Mouse (Mus musculus): ENCODE results near the gene Mocs1. TPM values are rescaled to one million over a fixed set of nuclear protein-coding genes. Genes with fewer than 3 reads are reported as not detected.
A peak's percentile ranks its signal among the peaks of the same experiment; 100 is the strongest.
"Not testable (repeated sequence)": the region's sequence is repeated elsewhere in the genome, so short reads cannot be mapped to it uniquely, and the experiment has no call there.

Gene Mocs1
- total RNA-seq, 2 experiments from 2014 or later = 15.6 to 19.6 TPM

GRCm38 (mm10) chr17:49432071-49432711 is 4.0 kb downstream of the Mocs1 start:
- DNase-seq = peak; percentile 71

GRCm38 (mm10) chr17:49433071-49433470 is 4.9 kb downstream of the Mocs1 start:
- DNase-seq = peak; percentile 3

GRCm38 (mm10) chr17:49434236-49434635 is 6.1 kb downstream of the Mocs1 start:
- peak; percentile 4 for DNase-seq

GRCm38 (mm10) chr17:49435081-49435480 is 6.9 kb downstream of the Mocs1 start:
- DNase-seq = peak; percentile 2

GRCm38 (mm10) chr17:49436631-49437030 is 8.5 kb downstream of the Mocs1 start:
- peak; percentile 0 for DNase-seq

GRCm38 (mm10) chr17:49437306-49437705 is 9.1 kb downstream of the Mocs1 start:
- DNase-seq = peak; percentile 2

- DNase-seq = peak; percentile 1
These were observed 10.8 kb downstream of the Mocs1 start for GRCm38 (mm10) chr17:49438822-49439574.

- DNase-seq = no peak
These were observed 11.5 kb downstream of the Mocs1 start for GRCm38 (mm10) chr17:49439706-49440105.

- no peak for DNase-seq
These were observed 12.4 kb downstream of the Mocs1 start for GRCm38 (mm10) chr17:49440331-49441130.

- not testable (repeated sequence) for DNase-seq
These were observed 14.7 kb downstream of the Mocs1 start for GRCm38 (mm10) chr17:49442841-49443240.

GRCm38 (mm10) chr17:49448570-49449229 is 20.5 kb downstream of the Mocs1 start:
- peak; percentile 72 for DNase-seq

- DNase-seq = no peak
These were observed 21.1 kb downstream of the Mocs1 start for GRCm38 (mm10) chr17:49449230-49449608.

- peak; percentile 36 for DNase-seq
These were observed 22.8 kb downstream of the Mocs1 start for GRCm38 (mm10) chr17:49450922-49451321.

GRCm38 (mm10) chr17:49456334-49456733 is 28.2 kb downstream of the Mocs1 start:
- no peak for DNase-seq

GRCm38 (mm10) chr17:49457833-49458232 is 29.7 kb downstream of the Mocs1 start:
- no peak for DNase-seq

- DNase-seq = no peak
These were observed 30.2 kb downstream of the Mocs1 start for GRCm38 (mm10) chr17:49458386-49458785.

GRCm38 (mm10) chr17:49464884-49465283 is 36.7 kb downstream of the Mocs1 start:
- DNase-seq = no peak

GRCm38 (mm10) chr17:49468223-49468622 is 40.1 kb downstream of the Mocs1 start:
- peak; percentile 90 for DNase-seq

GRCm38 (mm10) chr17:49472626-49473025 is 44.5 kb downstream of the Mocs1 start:
- DNase-seq = peak; percentile 64

- no peak for DNase-seq
These were observed 45.9 kb downstream of the Mocs1 start for GRCm38 (mm10) chr17:49474051-49474450.

- no peak for DNase-seq
These were observed 47.0 kb downstream of the Mocs1 start for GRCm38 (mm10) chr17:49475174-49475573.

- DNase-seq = peak; percentile 42
These were observed 49.2 kb downstream of the Mocs1 start for GRCm38 (mm10) chr17:49477370-49477769.

- no peak for DNase-seq
These were observed 53.7 kb downstream of the Mocs1 start for GRCm38 (mm10) chr17:49481876-49482275.

Measured in heart, postnatal 4 days (tissue).